Mouse (Mus musculus) adrenal gland, adult 8-10 months (tissue): ENCODE measurements around the gene Tnfaip3. TPM values are rescaled to one million over a fixed set of nuclear protein-coding genes. Genes with fewer than 3 reads are reported as not detected.

Source experiments
- DNase-seq: peaks from one replicate; pipeline ENCODE4 v3.0.0; 2022
- total RNA-seq, 4 experiments: library from RNA; stranded (reverse); gene quantifications; 2 replicates each; pipeline ENCODE4 v1.2.4; 2022

Gene Tnfaip3
- total RNA-seq, 4 experiments from 2014 or later, result 4.1 to 18.9 (median 8.9) TPM

DNA sequence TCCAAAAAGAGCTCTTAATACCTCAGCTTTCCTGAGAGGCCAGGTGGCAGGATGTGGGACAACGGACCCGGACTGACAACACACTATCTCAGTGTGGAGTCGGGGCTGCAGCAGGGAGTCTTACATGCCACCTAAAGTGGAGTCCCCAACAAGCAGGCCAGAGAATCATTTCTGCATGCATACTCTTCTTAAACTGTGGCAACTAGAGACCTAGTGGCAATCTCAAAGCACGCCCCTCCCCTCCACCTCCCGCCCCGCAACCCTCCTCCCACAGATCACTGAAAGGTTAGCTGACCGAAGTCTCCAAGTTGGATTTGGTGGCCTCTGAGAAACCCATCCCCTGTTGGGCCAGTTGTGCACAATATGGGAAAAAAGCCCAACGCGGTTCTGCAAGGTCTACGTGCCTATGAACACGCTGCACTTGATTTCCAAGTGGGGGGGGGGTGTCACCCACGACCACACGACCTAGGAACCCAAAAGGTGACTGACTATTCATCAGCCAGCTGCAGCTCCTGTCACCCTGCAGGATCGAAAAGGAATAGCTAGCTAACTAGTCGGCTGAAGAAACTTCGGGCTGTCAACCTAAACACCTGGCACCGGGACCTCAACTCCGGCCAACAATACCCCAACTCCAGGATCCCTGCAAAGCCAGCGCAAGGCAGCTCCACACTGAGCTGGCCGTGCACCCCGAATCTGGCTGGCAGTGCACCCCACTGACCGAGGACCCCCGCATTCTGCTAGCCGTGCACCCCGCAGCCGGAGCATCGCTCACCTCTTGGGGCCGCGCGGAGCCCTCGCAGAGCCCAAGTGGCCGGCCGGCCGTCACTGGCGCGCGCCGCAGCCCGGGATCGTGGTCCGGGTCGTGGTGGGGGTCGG lies 838 bp downstream of the Tnfaip3 start:
- no peak for DNase-seq

DNA sequence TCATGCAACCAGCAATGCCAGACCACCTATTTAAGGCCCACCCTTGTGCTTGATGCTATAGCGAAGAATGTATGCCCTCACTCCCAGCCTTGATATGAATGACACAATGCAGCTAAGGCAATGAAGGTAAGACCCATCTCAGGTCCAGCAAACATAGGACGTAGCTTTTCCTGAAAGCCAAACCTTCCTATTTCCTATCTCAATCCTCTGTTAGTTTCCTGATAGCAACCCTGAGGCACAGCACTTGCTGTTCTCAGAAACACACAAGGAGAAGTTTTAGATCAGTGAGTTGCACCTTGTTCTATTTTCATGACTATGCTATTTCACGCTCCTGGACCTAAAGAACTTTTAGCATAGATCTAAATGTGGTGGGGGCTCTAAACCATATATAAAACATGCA lies 2.1 kb downstream of the Tnfaip3 start:
- no peak for DNase-seq

DNA sequence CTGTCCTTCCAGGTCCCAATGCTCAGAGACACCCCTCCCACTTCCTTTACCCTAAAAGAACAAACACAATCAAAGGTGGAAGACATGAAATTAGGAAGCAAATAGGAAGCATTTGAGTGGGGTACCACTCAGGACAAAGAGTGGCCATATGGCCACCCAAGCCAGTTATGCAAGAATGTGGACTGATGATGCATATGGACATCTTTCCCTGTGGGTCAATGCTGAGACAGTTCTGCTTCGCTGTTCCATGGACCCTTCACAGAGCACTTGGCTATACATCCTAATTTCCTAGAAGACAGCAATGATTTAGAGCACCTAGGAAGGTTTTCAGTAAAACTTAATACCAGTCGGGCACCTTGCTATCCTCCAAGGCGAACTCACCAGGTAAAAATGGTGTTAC lies 2.8 kb downstream of the Tnfaip3 start:
- DNase-seq, result no peak

DNA sequence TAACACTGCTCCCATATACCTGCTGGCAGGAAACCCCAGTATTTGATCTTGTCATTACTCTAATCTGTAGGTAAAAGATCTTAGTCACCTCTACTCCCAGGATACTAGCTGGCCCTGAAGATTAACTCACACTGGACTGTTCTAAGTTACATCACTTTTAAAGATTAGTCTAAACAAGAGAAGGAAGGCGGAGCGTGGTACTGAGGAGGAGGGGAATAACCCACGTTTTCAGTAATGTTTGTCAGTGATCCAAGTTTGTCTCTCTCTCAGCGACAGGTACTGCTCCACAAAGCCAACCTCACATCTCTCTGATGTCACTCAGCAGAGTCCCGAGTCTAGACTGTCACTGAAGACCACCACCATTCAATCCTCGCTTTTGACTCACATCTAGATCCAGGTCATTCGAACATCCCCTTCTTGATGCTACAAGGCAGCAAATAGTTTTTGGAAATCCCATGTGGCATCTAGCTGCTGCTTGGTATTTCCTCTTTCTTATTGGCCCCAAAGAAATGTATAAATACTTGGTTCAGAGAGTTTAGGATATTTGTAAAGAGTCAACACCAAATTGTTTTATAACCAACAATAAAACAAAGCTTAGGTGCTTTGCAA lies 3.5 kb downstream of the Tnfaip3 start:
- no peak for DNase-seq

DNA sequence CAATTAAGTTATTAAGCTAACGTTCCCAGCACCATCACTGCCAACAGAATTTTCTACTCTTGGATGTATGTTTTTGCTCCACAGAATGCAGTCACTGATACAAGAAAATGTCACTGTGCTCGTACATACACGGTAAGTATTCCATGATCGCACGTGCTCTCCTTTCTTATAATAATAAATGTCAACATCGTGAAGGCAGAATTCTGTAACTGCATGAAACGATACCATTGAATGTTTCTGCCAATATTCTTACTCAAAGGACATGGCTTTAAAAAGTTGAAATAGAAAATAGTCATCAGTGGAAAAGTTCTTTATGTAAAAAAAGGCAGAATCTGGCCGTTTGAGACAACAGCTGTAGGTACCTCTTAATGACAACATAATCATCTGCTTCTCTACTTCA lies 5.0 kb downstream of the Tnfaip3 start:
- no peak for DNase-seq

DNA sequence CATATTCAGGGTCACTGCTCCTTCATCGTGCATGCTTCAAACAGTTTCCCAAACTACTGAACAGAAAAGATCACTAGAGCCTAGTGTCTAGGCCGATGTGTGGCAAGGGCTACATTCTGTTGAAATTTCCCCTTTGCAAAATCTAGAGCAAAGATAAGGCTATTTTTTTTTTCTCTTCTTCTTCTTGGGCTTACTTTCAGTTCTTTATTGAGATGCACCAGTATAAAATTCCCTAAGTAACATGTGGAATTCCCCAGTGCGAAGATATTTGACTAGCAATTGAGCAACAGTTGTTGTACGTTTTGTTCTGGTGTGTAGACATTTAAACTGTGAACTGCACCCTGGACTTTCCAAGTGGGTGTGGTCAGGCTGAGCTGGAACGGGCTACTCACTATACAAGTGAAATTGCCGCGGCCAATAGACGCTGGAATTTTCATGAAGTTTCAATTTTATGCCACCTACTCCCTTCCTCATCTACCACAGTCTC lies 6.2 kb downstream of the Tnfaip3 start:
- peak; percentile 28 for DNase-seq

DNA sequence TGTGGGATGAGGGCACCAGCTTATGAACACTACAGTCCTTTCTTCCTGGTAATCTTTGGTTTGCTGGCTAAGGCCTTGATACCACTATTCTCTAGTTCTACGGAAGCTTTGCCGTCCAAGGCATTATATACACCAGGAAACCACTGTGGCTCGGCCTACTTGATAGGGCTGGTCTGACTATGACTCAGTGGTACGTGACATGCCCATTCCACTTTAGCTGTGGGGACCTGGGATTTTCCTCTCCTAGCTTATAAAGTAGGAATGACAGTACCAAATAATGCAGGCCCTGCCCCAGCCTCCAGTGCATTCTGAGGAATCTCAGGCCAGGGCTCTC lies 6.9 kb downstream of the Tnfaip3 start:
- no peak for DNase-seq

DNA sequence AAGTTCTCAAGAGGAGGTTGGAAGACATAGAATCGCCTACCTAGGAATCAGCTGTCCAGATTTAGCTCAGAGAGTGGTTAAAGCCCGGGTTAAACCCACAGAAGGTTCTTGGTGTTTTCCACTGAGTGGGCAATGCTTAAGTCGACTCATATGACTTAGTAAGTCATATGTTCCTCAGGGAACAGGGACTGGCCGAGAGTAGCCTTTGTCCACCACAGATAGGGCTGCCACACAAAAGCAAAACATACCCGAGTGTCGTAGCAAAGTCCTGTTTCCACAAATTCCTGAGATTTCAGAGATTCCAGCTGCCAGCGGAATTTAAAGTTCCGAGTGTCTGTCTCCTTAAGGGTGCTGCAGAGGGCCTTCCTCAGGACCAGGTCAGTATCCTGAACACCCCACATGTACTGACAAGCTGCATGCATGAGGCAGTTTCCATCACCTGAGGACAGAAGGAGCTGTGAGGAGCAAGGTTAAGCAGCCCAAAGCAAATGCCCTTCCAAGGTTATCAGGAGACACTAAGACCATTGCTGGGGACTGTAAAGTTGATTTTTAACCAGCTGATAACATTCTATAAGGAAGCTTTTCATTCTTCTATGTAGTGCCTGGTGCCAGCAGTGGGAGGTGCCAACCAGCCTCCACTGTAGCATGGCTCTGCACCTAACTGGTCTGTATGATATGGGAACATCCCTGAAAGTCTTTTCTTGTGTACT lies 7.4 kb downstream of the Tnfaip3 start:
- DNase-seq, result no peak

DNA sequence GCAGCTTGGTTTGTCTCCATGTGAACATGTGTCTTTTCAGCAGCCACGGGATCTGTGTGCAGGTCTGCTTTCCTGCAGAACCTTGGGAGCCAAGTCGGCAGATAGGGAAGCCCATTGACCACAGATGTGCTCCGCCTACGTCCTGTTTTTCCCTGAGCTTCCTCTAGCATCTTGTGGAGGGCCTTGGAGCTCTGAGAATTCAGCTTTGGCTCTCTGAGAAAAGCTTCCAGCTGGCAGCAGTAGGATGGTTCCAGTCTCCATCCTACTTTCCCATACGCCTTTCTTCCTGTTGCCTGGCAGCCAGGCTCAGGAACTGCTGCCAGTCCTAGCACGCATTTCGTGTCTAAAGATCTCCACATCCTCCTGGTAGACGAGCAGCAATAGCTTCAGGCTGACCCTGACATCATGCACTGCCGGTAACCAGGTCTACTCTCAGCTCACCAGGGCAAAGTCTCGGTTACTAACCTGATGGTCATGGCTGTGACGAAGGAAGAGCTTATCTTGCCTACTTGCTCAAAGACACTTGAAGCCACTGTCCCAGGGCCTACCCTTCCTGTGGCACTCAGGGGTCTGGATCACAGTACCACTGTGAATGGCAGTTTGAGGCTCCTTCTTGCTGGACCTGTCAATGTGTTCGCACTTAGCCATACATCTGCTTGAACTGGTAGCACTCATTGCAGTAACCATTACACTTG lies 13.2 kb downstream of the Tnfaip3 start:
- DNase-seq, result no peak

DNA sequence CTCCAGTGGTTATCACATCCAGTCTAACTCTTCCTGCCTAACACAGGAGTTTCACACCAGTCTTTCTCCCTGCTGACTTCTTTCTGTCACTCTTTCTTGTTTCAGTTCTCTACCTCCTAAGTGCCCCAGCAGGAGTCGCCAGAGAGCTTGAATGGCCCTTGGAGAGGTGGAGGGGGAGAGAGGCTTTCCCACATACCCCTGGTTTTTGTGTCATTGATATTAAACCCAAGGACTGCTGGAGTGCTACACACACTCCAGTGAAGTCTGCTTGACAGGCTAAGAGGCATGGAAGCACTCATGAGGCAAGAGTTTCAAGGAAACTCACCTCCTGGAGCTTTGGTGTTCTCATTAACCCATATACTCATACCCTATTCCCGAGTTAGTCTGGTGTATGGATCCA lies 16.0 kb downstream of the Tnfaip3 start:
- DNase-seq, result no peak

DNA sequence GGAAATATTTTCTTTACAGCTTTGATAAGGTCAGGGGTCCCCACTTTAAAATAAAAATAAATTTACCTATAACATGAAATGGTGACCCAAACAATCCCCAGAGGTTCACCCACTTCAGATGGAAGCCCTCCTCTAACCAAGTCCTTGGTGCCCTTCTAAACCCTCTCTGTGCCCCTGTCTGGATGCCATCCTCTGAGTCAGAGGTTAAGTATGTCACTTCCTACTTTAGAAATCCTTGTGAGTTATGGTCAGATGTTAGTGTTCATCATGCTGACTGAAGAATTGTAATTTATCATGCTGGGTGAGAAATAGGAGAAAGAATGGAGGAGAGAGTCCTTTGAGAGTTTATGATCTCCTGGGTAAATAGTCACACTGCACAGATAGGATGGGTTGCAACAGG lies 19.1 kb downstream of the Tnfaip3 start:
- no peak for DNase-seq

DNA sequence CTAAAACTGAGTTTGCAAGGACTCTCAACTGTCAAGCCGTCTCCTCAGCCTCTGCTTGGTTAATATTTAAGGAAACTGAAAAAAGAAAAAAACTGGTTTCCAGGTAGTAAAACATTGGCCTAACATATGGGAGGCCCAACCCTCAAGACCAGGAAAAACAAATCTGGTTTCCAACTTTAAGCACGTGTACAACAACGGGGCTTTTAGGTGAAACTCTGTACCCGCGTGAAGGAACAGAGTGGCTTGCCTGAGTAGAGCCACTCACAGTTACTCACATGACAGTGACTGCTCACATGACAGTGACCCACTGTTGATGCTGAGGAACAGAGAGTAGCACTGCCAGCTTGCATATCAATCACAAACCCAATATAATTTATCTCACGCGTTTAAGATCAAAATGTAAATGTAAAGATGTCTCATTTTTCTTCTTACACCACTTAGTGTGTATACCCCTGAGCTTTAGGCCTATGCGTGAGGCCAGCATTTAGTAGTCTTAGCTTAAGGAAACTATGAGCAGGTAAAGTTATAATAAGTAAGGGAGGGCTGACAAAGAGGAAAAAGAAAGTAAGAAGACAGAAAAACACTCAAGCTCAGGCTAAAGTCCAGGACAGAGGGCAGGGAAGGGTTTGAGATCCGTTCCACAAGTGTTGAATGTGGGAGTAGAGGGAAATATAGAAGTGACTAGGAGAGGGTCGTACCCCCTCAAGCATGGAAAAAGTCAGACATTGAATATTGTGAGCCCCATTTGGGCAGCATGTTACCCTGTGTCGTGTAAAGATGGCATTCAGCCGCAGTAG lies 19.8 kb downstream of the Tnfaip3 start:
- DNase-seq, result no peak

DNA sequence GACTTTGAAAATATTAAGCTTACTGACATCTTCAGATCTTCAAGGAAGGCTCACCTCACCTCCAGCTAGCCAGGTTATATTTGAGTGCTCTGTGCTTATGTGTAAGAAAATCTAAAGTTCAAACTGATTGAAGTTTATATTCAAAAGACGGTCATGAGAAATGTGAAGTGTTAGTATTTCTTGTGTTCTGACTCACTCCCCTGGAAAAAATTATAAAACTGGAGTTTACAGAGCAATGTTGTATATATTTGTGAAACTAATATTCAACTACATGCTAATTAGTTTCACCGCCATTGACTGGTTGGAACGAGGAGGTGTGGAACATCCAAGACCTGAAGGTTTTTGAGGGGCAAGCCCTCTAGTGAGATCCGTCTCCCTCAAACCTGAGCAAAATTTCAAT lies 22.5 kb downstream of the Tnfaip3 start:
- DNase-seq, result no peak

DNA sequence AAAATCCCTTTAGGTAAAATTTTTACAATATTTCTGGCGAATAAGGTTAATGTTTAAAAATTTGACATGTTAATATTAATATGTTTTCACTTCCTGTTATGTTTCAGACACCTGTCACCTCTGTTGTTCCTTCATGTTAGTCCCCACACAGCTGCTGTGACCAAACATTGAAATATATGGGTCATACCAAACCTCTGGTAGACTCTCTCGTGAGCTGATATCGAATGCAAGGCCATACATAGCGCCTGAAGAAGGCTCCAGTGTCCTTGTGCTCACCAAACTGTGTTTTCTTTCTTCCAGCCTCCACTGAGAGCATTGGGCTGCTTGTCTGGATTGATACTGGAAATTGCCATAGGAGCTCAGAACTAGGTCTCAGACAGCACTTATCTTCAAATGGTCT lies 24.4 kb downstream of the Tnfaip3 start:
- DNase-seq, result no peak

DNA sequence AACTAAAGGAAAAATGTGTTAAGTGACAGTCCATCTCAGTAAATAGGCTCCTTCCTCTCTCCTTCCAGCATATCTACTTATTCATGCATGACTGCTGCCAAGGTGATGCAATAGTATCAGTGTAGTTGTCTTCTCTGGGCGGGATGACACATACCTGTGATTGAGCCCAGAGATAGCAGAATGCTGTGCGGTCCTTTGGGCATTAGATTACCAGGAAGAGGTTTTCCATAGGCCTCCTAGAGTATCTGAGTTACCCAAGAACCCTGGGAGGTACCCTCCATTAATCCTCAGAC lies 27.6 kb downstream of the Tnfaip3 start:
- DNase-seq, result no peak

DNA sequence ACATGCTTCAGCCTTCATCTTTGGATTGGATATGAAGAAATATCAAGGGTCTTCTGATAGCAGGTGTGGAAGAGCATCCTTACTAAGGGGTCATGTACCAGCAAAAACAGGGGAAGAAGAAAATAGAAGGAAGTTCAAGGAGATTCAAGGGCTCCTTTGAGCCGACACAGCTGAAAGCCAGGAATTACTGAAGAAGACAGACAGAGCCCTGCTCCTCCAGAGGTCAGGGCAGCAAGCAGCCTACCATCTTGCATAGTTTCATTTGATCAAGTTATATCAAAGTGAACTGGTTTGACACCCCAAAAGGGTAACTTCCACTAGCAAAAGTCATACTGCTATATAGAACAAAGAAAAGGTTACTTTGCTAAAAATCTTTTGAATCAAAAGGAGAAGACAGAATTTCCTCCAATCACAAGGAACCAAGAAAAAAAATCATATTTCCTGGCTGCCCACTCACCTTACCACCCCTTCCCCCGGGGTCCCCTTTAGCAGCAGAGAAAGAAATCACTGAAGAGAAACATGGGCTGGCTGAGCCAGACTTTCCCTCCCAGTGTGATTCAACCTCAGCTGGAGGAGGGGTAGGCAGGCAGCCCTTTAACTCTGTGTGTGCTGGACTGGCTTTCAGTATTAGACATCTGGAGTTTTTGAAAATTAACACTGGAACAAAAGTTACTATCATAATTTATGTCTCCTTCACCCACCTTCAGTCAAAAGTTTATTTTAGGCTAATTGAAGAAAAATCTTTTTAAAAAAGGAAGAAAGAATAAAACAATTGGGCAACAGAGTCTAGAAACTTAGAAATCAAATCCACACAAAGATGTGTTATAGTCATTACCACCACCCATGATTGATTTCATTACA lies 28.2 kb downstream of the Tnfaip3 start:
- no peak for DNase-seq

DNA sequence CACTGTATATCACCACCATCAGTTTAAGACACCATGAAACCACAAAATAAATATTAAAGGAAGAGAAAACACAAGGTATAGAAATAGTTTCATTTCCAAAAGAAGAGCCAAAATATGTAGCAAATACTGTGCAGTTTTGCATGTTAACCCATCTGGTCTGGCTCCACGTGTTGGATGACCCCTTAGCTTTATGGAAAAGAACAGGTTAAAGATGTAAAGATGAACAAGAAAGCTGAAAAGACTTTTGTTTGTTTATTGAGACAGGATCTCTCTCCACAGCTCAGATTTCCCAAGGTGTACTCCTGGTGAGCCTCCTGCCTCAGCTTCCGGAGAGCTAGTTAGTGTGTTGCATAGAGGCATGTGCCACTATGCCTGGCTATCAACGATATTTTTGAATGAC lies 29.9 kb downstream of the Tnfaip3 start:
- no peak for DNase-seq

DNA sequence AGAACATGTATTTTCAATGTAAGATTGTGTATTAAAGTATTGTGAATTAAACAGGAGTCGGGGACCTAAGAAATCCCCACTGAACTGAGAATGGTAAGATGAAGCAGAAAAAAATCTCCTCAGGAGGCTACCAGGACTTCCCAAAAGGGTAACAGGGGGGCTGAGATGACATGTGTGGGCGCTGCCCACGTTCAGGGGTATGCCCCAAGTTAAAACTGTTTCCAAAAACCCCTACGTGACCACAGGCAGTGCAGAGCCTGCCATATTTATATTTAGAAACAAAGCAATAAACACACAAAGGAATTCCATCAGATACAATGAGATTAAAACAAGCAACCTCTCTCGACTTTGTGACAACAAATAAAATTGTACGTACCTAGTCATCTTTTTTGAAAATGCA lies 31.9 kb downstream of the Tnfaip3 start:
- DNase-seq, result no peak

DNA sequence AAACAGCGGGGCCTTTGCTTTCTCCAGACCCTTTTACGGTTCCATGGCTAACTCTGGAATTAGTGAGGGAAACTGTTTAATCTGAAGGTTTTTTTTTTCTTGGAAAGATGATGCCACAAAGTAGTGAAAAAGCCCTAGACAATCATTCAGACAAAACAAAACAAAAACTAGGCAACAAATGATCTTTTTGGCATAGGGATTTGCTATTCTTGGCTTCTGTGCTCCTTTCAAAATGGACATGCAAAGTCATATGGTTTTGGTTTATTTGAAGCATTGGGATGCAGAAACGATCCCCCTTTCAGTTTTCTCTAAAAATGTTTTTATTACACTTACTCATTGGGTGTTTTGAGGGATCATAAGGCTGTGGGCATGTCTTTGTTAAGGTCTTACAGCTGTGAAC lies 41.0 kb downstream of the Tnfaip3 start:
- no peak for DNase-seq

DNA sequence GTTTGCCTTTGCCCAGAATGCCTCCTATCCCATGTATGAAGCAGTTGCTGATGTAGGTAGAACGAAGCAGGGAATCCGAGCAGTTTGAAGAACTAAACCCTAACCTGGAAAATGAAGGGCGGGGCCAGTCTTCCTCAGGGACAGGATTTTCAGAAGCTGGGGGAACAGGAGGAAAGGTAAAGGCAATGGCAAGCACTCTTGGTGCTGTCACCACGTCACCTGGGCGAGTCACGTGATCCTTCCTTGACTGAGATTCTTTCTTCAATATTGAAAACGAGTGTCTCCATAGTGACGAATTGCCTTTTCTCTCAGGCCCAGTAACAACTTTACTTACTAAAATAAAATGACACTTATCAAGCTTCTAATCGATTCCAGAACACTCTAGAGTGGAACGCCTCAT lies 48.6 kb downstream of the Tnfaip3 start:
- no peak for DNase-seq

DNA sequence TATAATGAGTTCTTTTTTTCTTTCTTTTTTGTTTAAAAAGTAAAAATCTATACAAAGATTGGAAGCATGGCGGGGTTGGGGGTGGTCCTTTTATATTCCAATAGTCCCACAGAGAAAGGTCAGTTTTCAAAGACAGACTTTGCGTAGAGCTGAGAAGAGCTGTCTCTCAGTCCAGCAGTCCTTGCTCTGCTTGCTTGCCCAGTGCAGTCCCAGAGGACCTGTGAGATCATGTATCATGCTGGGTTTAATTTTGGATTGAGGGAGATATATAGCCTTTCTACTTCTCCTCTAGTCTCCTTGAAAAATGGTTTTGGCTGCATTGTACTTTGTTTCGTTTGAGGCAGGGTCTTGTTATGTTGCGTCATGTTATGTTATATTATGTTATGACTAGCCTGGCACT lies 49.9 kb downstream of the Tnfaip3 start:
- no peak for DNase-seq
